Mouse (Mus musculus): ENCODE results near the gene Orai2. TPM values are rescaled to one million over a fixed set of nuclear protein-coding genes. Genes with fewer than 3 reads are reported as not detected.

The Orai2 gene
- total RNA-seq, 1 experiment: 4.8 TPM

- H3K27ac ChIP-seq (ENCODE audit: insufficient read depth, low read depth, low read length, poor library complexity, severe bottlenecking): peak overlapping the region; percentile 64; the same call in 1 of the 2 replicates
- H3K4me3 ChIP-seq (ENCODE audit: insufficient read depth in 1 of 2, low read depth in 1 of 2, low read length in 2 of 2, poor library complexity in 1 of 2, severe bottlenecking in 1 of 2): peak overlapping the region; percentile 85 to 94
- H3K4me1 ChIP-seq (ENCODE audit: control insufficient read depth in 2 of 2, insufficient read depth in 2 of 2, low read length in 2 of 2, poor library complexity in 1 of 2): peaks cover 0 to 19% of the 10 kb centered on the region in 2 experiments; a peak in 1 of 4 replicates
- H3K9ac ChIP-seq (ENCODE audit: insufficient read depth, low read depth, low read length, poor library complexity, severe bottlenecking): peak overlapping the region; percentile 86
- in situ Hi-C loops (cut with MboI; ENCODE audit: low sequenced_read_pairs in 2 of 2, unreplicated experiment in 2 of 2): no loop called here
- no peak for DNase-seq (ENCODE audit: low read depth, low spot score)
- H3K9me3 ChIP-seq (ENCODE audit: control insufficient read depth, insufficient read depth, low read depth, low read length): no peaks in the 10 kb centered on the region
- peaks cover 32% of the 10 kb centered on the region for H3K36me3 ChIP-seq (ENCODE audit: control insufficient read depth, insufficient read depth, low read length, poor library complexity, severe bottlenecking)
- no peak; the same call in 1 of the 2 replicates for TF ChIP-seq CHD2 (IDR thresholded peaks at IDR 0.05; ENCODE audit: low read depth, low read length)
- TF ChIP-seq MAFK (IDR thresholded peaks at IDR 0.05; ENCODE audit: insufficient read depth, low read depth, low read length): no peak
- TF ChIP-seq ZC3H11A (IDR thresholded peaks at IDR 0.05; ENCODE audit: borderline replicate concordance, low read depth, low read length): no peak
- TF ChIP-seq ZNF384 (IDR thresholded peaks at IDR 0.05; ENCODE audit: low read depth, low read length): no peak
Observed at GRCm38 (mm10) chr5:136136292-136136990, 34.1 kb downstream of the Orai2 start.

DNA sequence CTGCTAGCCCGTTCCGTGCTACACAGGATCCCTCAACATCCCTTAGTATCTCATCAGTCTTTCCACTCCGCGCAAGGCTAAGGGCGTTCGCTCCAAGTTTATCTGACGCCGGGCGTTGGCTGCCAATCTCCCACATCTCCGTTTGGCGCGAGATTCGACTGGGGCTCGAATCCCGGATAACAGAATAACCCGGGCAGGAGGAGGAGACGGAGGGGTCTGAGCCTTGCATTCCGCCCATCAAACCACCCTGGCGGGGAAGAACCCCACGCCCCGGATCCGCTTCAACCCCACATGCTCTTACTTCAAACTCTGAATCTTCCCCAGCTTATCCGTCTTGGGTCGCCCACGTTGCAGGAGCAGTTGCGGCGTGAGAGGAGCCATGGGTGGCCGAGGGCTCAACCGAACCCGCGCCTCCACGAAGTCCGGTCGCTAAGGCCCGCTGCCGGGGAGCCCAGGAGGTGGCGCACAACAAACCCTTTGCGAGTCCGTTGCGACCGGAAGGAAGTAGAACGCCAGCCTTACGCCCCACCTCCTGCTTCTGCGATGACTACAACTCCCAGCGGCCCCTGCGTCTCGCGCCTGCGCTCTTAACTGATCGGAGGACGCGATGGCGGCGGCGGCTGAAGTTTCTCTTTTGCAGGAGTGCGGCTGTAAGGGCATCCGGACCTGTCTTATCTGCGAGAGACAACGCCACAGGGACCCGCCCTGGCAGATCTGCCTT, 34.8 kb downstream of the Orai2 start, which contains the start of the genes Lrwd1 and Alkbh4:
Gene Lrwd1, minus strand, starts transcription at position 504 of the 721 bp plus-strand sequence.
Gene Alkbh4, plus strand, starts transcription at position 576 of the 721 bp plus-strand sequence.
- Histone ChIP-seq H3K4me3 (ENCODE audit: insufficient read depth in 1 of 2, low read depth in 1 of 2, low read length in 2 of 2, poor library complexity in 1 of 2, severe bottlenecking in 1 of 2) (peak within 1 kb of the TSS; percentile 85 to 94), H3K4me1 (ENCODE audit: control insufficient read depth in 2 of 2, insufficient read depth in 2 of 2, low read length in 2 of 2, poor library complexity in 1 of 2) (peaks cover 0 to 19% of the 10 kb centered on the region in 2 experiments; a peak in 1 of 4 replicates), H3K9me3 (ENCODE audit: control insufficient read depth, insufficient read depth, low read depth, low read length) (no peaks in the 10 kb centered on the region), H3K27ac (ENCODE audit: insufficient read depth, low read depth, low read length, poor library complexity, severe bottlenecking) (peak within 1 kb of the TSS; percentile 64; the same call in 1 of the 2 replicates), H3K9ac (ENCODE audit: insufficient read depth, low read depth, low read length, poor library complexity, severe bottlenecking) (peak within 1 kb of the TSS; percentile 93), H3K36me3 (ENCODE audit: control insufficient read depth, insufficient read depth, low read length, poor library complexity, severe bottlenecking) (peaks cover 32% of the 10 kb centered on the region)
- peak; percentile 95 for DNase-seq (ENCODE audit: low read depth, low spot score)
- in situ Hi-C loops (cut with MboI; ENCODE audit: low sequenced_read_pairs in 2 of 2, unreplicated experiment in 2 of 2): no loop called here
- TF ChIP-seq ZC3H11A (IDR thresholded peaks at IDR 0.05; ENCODE audit: borderline replicate concordance, low read depth, low read length) (no peak), HCFC1 (IDR thresholded peaks at IDR 0.05; ENCODE audit: borderline replicate concordance, insufficient read depth, low read length) (peak; percentile 94)

- no peak for DNase-seq (ENCODE audit: low read depth, low spot score)
- Histone ChIP-seq H3K4me3 (ENCODE audit: insufficient read depth in 1 of 2, low read depth in 1 of 2, low read length in 2 of 2, poor library complexity in 1 of 2, severe bottlenecking in 1 of 2) (no peak overlapping the region), H3K9me3 (ENCODE audit: control insufficient read depth, insufficient read depth, low read depth, low read length) (no peaks in the 10 kb centered on the region), H3K4me1 (ENCODE audit: control insufficient read depth in 2 of 2, insufficient read depth in 2 of 2, low read length in 2 of 2, poor library complexity in 1 of 2) (peaks cover 2 to 9% of the 10 kb centered on the region in 2 experiments; a peak in 2 of 4 replicates), H3K36me3 (ENCODE audit: control insufficient read depth, insufficient read depth, low read length, poor library complexity, severe bottlenecking) (peaks cover 53% of the 10 kb centered on the region), H3K9ac (ENCODE audit: insufficient read depth, low read depth, low read length, poor library complexity, severe bottlenecking) (no peak overlapping the region), H3K27ac (ENCODE audit: insufficient read depth, low read depth, low read length, poor library complexity, severe bottlenecking) (no peak overlapping the region; the same call in none of the 2 replicates)
- TF ChIP-seq MAFK (IDR thresholded peaks at IDR 0.05; ENCODE audit: insufficient read depth, low read depth, low read length) (no peak), CHD2 (IDR thresholded peaks at IDR 0.05; ENCODE audit: low read depth, low read length) (no peak), ZNF384 (IDR thresholded peaks at IDR 0.05; ENCODE audit: low read depth, low read length) (no peak), ZC3H11A (IDR thresholded peaks at IDR 0.05; ENCODE audit: borderline replicate concordance, low read depth, low read length) (no peak), HCFC1 (IDR thresholded peaks at IDR 0.05; ENCODE audit: borderline replicate concordance, insufficient read depth, low read length) (no peak)
- in situ Hi-C loops (cut with MboI; ENCODE audit: low sequenced_read_pairs in 2 of 2, unreplicated experiment in 2 of 2): no loop called here
Observed at GRCm38 (mm10) chr5:136122165-136122564, 48.3 kb downstream of the Orai2 start.

DNA sequence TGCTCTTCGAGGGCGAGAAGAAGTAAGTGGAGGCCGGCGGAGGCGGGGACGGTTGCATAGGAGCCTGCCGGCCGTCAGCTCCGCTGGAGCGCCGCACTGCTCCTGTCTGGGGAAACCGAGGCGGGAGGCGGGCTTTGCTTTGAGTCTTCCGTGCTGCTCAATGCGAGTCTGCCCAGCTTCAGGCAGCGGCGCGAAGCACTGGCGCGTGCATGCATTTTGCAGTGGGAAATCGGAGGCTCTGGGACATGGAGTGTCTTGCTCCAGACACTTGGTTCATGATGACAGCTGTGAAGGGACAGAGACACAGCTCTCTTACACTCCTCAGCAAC, 53.8 kb downstream of the Orai2 start:
- no peak for TF ChIP-seq CHD2 (IDR thresholded peaks at IDR 0.05; ENCODE audit: low read depth, low read length)
- Histone ChIP-seq H3K27ac (ENCODE audit: insufficient read depth, low read depth, low read length, poor library complexity, severe bottlenecking) (no peak overlapping the region), H3K36me3 (ENCODE audit: control insufficient read depth, insufficient read depth, low read length, poor library complexity, severe bottlenecking) (peaks cover 20% of the 10 kb centered on the region), H3K4me3 (ENCODE audit: insufficient read depth in 1 of 2, low read depth in 1 of 2, low read length in 2 of 2, poor library complexity in 1 of 2, severe bottlenecking in 1 of 2) (peak overlapping the region; percentile 83 to 93), H3K4me1 (ENCODE audit: control insufficient read depth in 2 of 2, insufficient read depth in 2 of 2, low read length in 2 of 2, poor library complexity in 1 of 2) (peaks cover 4 to 17% of the 10 kb centered on the region in 2 experiments; a peak in 3 of 4 replicates), H3K9ac (ENCODE audit: insufficient read depth, low read depth, low read length, poor library complexity, severe bottlenecking) (peak overlapping the region; percentile 84), H3K9me3 (ENCODE audit: control insufficient read depth, insufficient read depth, low read depth, low read length) (no peaks in the 10 kb centered on the region)
- no peak for DNase-seq (ENCODE audit: low read depth, low spot score)
- in situ Hi-C loops (cut with MboI; ENCODE audit: low sequenced_read_pairs in 2 of 2, unreplicated experiment in 2 of 2): no loop called here

All from ES-E14 (cell line).